Mouse (Mus musculus): Measurements from ENCODE around the gene Itgb7. TPM values are rescaled to one million over a fixed set of nuclear protein-coding genes. Genes with fewer than 3 reads are reported as not detected.

The Itgb7 gene
- total RNA-seq, 2 experiments from 2014 or later, result 0.76 to 1.9 TPM

Other genes with a start within 250 kb of the Itgb7 start
- gene Krt8, start 227.5 kb downstream of the Itgb7 start, total RNA-seq (2021), result not detected
- gene Krt18, start 203.8 kb downstream of the Itgb7 start, total RNA-seq (2021), result under 1 TPM; 0.23 to 0.64 TPM
- gene Eif4b, start 158.2 kb downstream of the Itgb7 start, total RNA-seq (2021), result 100 to 1,000 TPM; 197 to 203 TPM
- 10 to 100 TPM; 13.8 to 18.2 TPM for gene Tns2, start 131.5 kb downstream of the Itgb7 start, total RNA-seq (2021)
- gene Spryd3, start 95.7 kb downstream of the Itgb7 start, total RNA-seq (2021), result 100 to 1,000 TPM; 156 to 165 TPM
- 10 to 100 TPM; 11.7 to 12.9 TPM for gene Igfbp6, start 87.6 kb downstream of the Itgb7 start, total RNA-seq (2021)
- under 1 TPM in 1 of 2 experiments, not detected in 1; 0.15 TPM for gene Soat2, start 81.4 kb downstream of the Itgb7 start, total RNA-seq (2021)
- gene Zfp740, start 28.7 kb downstream of the Itgb7 start, total RNA-seq (2021), result 10 to 100 TPM; 66.1 to 71.8 TPM
- gene Csad, start 27.2 kb downstream of the Itgb7 start, total RNA-seq (2021), result 10 to 100 TPM; 33.3 to 37.4 TPM
- gene Rarg, start 25.6 kb upstream of the Itgb7 start, total RNA-seq (2021), result 10 to 100 TPM; 11.3 to 13.7 TPM
- not detected for gene Gm9918, start 38.6 kb upstream of the Itgb7 start, total RNA-seq (2021)
- gene Mfsd5, start 47.5 kb upstream of the Itgb7 start, total RNA-seq (2021), result 10 to 100 TPM; 34.6 to 38.9 TPM
- gene Espl1, start 64.3 kb upstream of the Itgb7 start, total RNA-seq (2021), result 1 to 10 TPM in 1 of 2 experiments, under 1 TPM in 1; 0.64 to 1.4 TPM
- gene Pfdn5, start 94.2 kb upstream of the Itgb7 start, total RNA-seq (2021), result 100 to 1,000 TPM; 469 to 474 TPM
- 10 to 100 TPM; 69.4 to 72.5 TPM for gene Myg1, start 99.8 kb upstream of the Itgb7 start, total RNA-seq (2021)
- 10 to 100 TPM; 19.2 to 23.6 TPM for gene Aaas, start 118.8 kb upstream of the Itgb7 start, total RNA-seq (2021)
- gene Sp7, start 135.2 kb upstream of the Itgb7 start, total RNA-seq (2021), result under 1 TPM; 0.41 to 0.45 TPM
- 10 to 100 TPM; 25.7 to 26.3 TPM for gene Sp1, start 174.2 kb upstream of the Itgb7 start, total RNA-seq (2021)
- gene Amhr2, start 213.4 kb upstream of the Itgb7 start, total RNA-seq (2021), result 1 to 10 TPM; 1.0 to 1.8 TPM
- 10 to 100 TPM; 45.0 to 49.1 TPM for gene Prr13, start 227.1 kb upstream of the Itgb7 start, total RNA-seq (2021)
- gene Pcbp2, start 238.6 kb upstream of the Itgb7 start, total RNA-seq (2021), result 100 to 1,000 TPM; 495 to 508 TPM

Data from layer of hippocampus, adult 18-20 months (tissue).